Mouse (Mus musculus) limb, embryonic 10.5 days (tissue): ENCODE data around the gene 9530003J23Rik. TPM values are rescaled to one million over a fixed set of nuclear protein-coding genes. Genes with fewer than 3 reads are reported as not detected.
"Not testable (repeated sequence)": the region's sequence is repeated elsewhere in the genome, so short reads cannot be mapped to it uniquely, and the experiment has no call there.

ENCODE experiments used
- DNase-seq: peaks from one replicate; pipeline ENCODE4 v3.0.0-alpha.2; 2017; ENCODE audit warnings: low spot score
- H3K27ac ChIP-seq: fragments of 300-500 bp; sonication (generic); 2 replicates; pipeline ENCODE4 v1.5.1; 2016; ENCODE audit warnings: mild to moderate bottlenecking
- H3K27me3 ChIP-seq: fragments of 300-500 bp; sonication (generic); 2 replicates; pipeline ENCODE4 v1.6.1; 2016; ENCODE audit warnings: low read depth, mild to moderate bottlenecking; ENCODE audit not compliant: poor library complexity, severe bottlenecking
- H3K36me3 ChIP-seq: fragments of 300-500 bp; sonication (generic); 2 replicates; pipeline ENCODE4 v1.6.1; 2016; ENCODE audit warnings: mild to moderate bottlenecking, moderate library complexity
- H3K4me1 ChIP-seq: fragments of 300-500 bp; sonication (generic); 2 replicates; pipeline ENCODE4 v1.6.1; 2016
- H3K4me3 ChIP-seq: fragments of 300-500 bp; sonication (generic); 2 replicates; pipeline ENCODE4 v1.5.1; 2016; ENCODE audit warnings: mild to moderate bottlenecking, moderate library complexity
- H3K9me3 ChIP-seq: fragments of 300-500 bp; sonication (generic); replicated peaks from 2 replicates; pipeline ENCODE4 v1.6.1; 2016; ENCODE audit warnings: mild to moderate bottlenecking
- WGBS: fragments of 180-500 bp; shearing (Covaris S2); methylation state at CpG from one replicate; pipeline ENCODE4 v1.1.7; 2016; 5-methylcytosine and 5-hydroxymethylcytosine counted together
- polyA plus RNA-seq: library from polyadenylated mRNA; unstranded; fragments of >200 nt; fragmentation: Nextera tagmentation; extraction: Ambion mirVana; gene quantifications from 2 replicates; pipeline ENCODE4 v1.2.1, GENCODE M21; 2016

9530003J23Rik gene
- polyA plus RNA-seq, 1 experiment from 2014 or later: not detected

GRCm38 (mm10) chr10:117277779-117278178 is 39.3 kb upstream of the 9530003J23Rik start:
- H3K27ac ChIP-seq, H3K27me3 ChIP-seq, H3K9me3 ChIP-seq, H3K4me3 ChIP-seq, H3K4me1 ChIP-seq, H3K36me3 ChIP-seq: not testable (repeated sequence)
- peak; percentile 16 for DNase-seq
- WGBS: 86% methylated on average over 9 of the region's 9 CpGs

DNA sequence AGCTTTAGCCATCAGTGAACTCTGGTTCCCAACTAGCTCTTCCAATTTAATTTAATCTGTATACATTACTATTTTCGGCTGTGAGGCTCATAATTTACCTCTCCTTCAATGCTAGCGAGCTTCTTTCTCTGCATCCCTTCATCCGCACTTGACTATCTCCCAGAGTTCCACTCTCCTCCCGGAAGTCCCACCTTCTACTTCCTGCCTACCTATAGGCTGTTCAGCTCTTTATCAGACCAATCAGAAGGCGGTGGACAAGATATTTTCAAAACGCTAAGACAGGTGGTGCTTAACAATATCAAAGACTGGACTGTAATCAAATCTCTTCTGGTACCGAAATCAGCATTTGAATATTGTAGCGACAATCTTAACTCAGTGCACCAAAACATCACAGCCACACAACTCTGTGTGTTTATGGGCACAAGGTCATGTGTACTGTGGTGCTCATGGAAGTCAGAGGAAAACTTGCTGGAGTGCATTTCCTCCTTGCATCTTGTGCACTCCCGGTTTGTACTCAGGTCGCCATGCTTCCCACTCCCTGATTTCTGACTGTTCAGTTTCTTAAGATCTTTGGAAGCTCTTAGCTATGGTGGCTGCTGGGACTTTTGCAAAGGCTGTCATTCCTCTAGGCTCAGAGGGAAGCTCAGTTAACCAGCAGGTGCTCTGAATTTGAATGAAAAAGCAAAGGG is 37.3 kb upstream of the 9530003J23Rik start:
- H3K9me3 ChIP-seq: no peaks in the 10 kb centered on the region
- 85% methylated on average over 10 of the region's 10 CpGs for WGBS
- peak; percentile 3 for DNase-seq

GRCm38 (mm10) chr10:117274645-117275044 is 36.1 kb upstream of the 9530003J23Rik start:
- not testable (repeated sequence) for H3K27ac ChIP-seq, H3K4me3 ChIP-seq, H3K36me3 ChIP-seq, H3K4me1 ChIP-seq, H3K9me3 ChIP-seq, H3K27me3 ChIP-seq, DNase-seq
- WGBS: 82% methylated on average over 3 of the region's 7 CpGs

More for the DNA sequence above, 37.3 kb upstream of the 9530003J23Rik start:
- H3K36me3 ChIP-seq: no peaks in the 10 kb centered on the region
- no peaks in the 10 kb centered on the region for H3K4me1 ChIP-seq
- H3K4me3 ChIP-seq: no peak overlapping the region
- H3K27ac ChIP-seq: no peak overlapping the region
- no peaks in the 10 kb centered on the region for H3K27me3 ChIP-seq

- Histone ChIP-seq H3K27ac (no peak overlapping the region), H3K4me3 (no peak overlapping the region), H3K36me3 (no peaks in the 10 kb centered on the region), H3K9me3 (no peaks in the 10 kb centered on the region), H3K4me1 (no peaks in the 10 kb centered on the region), H3K27me3 (no peaks in the 10 kb centered on the region)
- peak; percentile 7 for DNase-seq
Observed at GRCm38 (mm10) chr10:117272023-117272422, 33.5 kb upstream of the 9530003J23Rik start.

GRCm38 (mm10) chr10:117259870-117260269 is 21.4 kb upstream of the 9530003J23Rik start:
- Histone ChIP-seq H3K9me3 (no peaks in the 10 kb centered on the region), H3K27me3 (no peaks in the 10 kb centered on the region), H3K36me3 (no peaks in the 10 kb centered on the region), H3K4me3 (no peak overlapping the region), H3K4me1 (no peaks in the 10 kb centered on the region), H3K27ac (no peak overlapping the region)
- DNase-seq: no peak

DNA sequence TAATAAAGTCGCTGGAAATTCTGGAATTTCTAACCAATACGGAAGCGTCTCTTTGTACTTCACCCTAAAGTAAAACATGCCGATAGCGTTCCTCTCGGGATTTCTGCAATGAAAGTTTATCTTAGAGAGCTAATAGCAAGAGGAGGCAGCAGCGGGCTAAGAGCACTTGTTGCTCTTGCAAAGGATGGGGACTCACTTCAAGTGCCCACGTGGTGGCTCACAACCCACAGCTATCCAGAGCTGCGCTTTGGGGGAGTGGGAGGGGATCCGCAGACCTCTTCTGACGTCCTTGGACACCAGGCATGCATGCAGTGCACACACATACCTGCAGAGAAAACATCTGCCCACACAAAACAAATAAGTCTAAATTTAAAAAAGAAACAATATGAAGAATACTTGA is 2.6 kb downstream of the 9530003J23Rik start:
- no peak overlapping the region for H3K4me3 ChIP-seq
- H3K36me3 ChIP-seq: no peaks in the 10 kb centered on the region
- peaks cover 5% of the 10 kb centered on the region; the same call in 1 of the 2 replicates for H3K4me1 ChIP-seq
- no peak for DNase-seq
- no peaks in the 10 kb centered on the region for H3K27me3 ChIP-seq
- 60% methylated on average over 11 of the region's 11 CpGs for WGBS
- no peaks in the 10 kb centered on the region for H3K9me3 ChIP-seq
- H3K27ac ChIP-seq: no peak overlapping the region

DNA sequence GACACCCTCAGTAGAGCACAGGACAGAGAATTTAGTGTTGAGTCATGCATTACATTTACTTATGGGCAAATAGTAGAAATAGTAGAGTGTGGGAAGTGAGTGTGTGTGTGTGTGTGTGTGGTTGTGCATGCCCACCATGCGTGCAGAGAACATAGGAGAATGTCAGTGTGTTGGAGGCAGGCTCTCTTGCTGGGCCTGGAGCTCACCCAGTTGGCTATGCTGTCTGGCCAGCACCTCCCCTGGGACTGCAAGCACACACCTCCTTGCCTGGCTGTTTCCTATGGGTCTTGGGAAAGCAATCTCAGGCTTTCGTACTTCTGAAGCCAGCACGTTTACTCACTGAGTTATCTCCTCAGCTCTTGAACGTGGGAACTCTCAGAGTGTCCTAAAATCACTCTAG is 3.7 kb downstream of the 9530003J23Rik start:
- WGBS: 68% methylated on average over 4 of the region's 4 CpGs
- Histone ChIP-seq H3K27me3 (no peaks in the 10 kb centered on the region), H3K4me1 (peaks cover 5% of the 10 kb centered on the region; the same call in 1 of the 2 replicates), H3K27ac (no peak overlapping the region), H3K4me3 (no peak overlapping the region), H3K36me3 (no peaks in the 10 kb centered on the region), H3K9me3 (no peaks in the 10 kb centered on the region)
- no peak for DNase-seq

- DNase-seq: no peak
- H3K4me1 ChIP-seq: peaks cover 4% of the 10 kb centered on the region
- H3K27me3 ChIP-seq: no peaks in the 10 kb centered on the region
- H3K4me3 ChIP-seq: no peak overlapping the region
- H3K36me3 ChIP-seq: no peaks in the 10 kb centered on the region
- WGBS: 73% methylated on average over 16 of the region's 16 CpGs
- H3K9me3 ChIP-seq: no peaks in the 10 kb centered on the region
- H3K27ac ChIP-seq: no peak overlapping the region
Observed at GRCm38 (mm10) chr10:117229826-117230225, 8.7 kb downstream of the 9530003J23Rik start.

- WGBS: 74% methylated on average over 3 of the region's 3 CpGs
- Histone ChIP-seq H3K9me3 (no peaks in the 10 kb centered on the region), H3K27ac (no peak overlapping the region), H3K4me1 (peaks cover 21% of the 10 kb centered on the region), H3K27me3 (no peaks in the 10 kb centered on the region), H3K4me3 (no peak overlapping the region), H3K36me3 (peaks cover 20% of the 10 kb centered on the region)
- no peak for DNase-seq
Observed at GRCm38 (mm10) chr10:117226002-117226401, 12.5 kb downstream of the 9530003J23Rik start.

GRCm38 (mm10) chr10:117225094-117225493 is 13.4 kb downstream of the 9530003J23Rik start:
- peak overlapping the region; percentile 81 for H3K4me3 ChIP-seq
- H3K27ac ChIP-seq: peak overlapping the region; percentile 99; the same call in 1 of the 2 replicates
- peaks cover 29% of the 10 kb centered on the region for H3K36me3 ChIP-seq
- H3K4me1 ChIP-seq: peaks cover 21% of the 10 kb centered on the region
- no peaks in the 10 kb centered on the region for H3K9me3 ChIP-seq
- WGBS: 60% methylated on average over 8 of the region's 8 CpGs
- no peak for DNase-seq
- H3K27me3 ChIP-seq: no peaks in the 10 kb centered on the region

GRCm38 (mm10) chr10:117224102-117224990 is 14.2 kb downstream of the 9530003J23Rik start, which contains the start of gene Yeats4:
Yeats4 (minus strand) TSS chr10:117224507.
- peak within 1 kb of the TSS; percentile 99 for H3K27ac ChIP-seq
- peak; percentile 98 for DNase-seq
- H3K36me3 ChIP-seq: peaks cover 36% of the 10 kb centered on the region
- H3K4me3 ChIP-seq: peak within 1 kb of the TSS; percentile 81
- no peaks in the 10 kb centered on the region for H3K9me3 ChIP-seq
- H3K4me1 ChIP-seq: peaks cover 21% of the 10 kb centered on the region
- 1% methylated on average over 61 of the region's 63 CpGs for WGBS
- no peaks in the 10 kb centered on the region for H3K27me3 ChIP-seq

DNA sequence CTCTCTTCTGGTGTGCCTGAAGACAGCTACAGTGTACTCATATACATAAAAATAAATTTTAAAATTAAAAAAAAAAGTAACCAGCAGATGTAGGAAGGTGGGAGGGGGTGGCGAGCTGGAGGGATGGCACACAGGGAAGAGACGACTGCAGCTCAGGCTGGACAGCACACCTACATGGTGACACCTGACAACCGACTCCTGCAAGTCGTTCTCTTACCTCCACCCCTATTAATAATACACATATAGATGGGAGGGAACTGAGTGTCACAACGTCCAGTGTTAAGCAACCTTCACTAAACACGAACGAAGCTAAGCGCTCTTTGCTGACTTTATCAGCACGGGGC is 14.8 kb downstream of the 9530003J23Rik start:
- peak overlapping the region; percentile 99 for H3K27ac ChIP-seq
- peak overlapping the region; percentile 81 for H3K4me3 ChIP-seq
- WGBS: under 1% methylated on average over 9 of the region's 9 CpGs
- peaks cover 21% of the 10 kb centered on the region for H3K4me1 ChIP-seq
- peaks cover 39% of the 10 kb centered on the region for H3K36me3 ChIP-seq
- H3K9me3 ChIP-seq: no peaks in the 10 kb centered on the region
- no peaks in the 10 kb centered on the region for H3K27me3 ChIP-seq
- DNase-seq: no peak

GRCm38 (mm10) chr10:117222821-117223220 is 15.7 kb downstream of the 9530003J23Rik start:
- H3K4me1 ChIP-seq: peaks cover 21% of the 10 kb centered on the region
- H3K9me3 ChIP-seq: no peaks in the 10 kb centered on the region
- no peaks in the 10 kb centered on the region for H3K27me3 ChIP-seq
- WGBS: 74% methylated on average over 3 of the region's 3 CpGs
- H3K4me3 ChIP-seq: peak overlapping the region; percentile 81
- no peak for DNase-seq
- peaks cover 48% of the 10 kb centered on the region for H3K36me3 ChIP-seq
- no peak overlapping the region for H3K27ac ChIP-seq
